Mouse (Mus musculus): ENCODE measurements around the gene Tnfaip6.

DNA sequence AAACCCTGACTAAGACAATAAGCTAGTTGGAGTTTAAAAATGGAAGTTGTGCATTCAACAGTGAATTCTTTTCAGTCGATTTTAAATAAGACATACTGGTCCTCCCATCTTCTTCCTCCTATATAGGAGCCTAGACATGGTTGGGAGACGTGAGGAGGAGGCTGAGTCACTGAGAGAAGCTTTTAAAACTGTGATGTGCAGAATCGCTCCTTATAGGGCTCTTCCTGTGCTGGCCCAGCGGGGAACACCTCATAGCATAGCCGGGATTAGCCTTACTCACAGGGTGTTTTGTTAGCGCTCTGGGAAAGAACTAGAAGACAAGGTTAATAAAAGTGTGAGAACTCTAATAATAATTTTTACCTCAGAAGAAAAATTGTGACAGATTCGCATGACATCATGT lies 37.8 kb upstream of the Tnfaip6 start:
- TF ChIP-seq POLR2A (IDR thresholded peaks at IDR 0.05; ENCODE audit: insufficient read depth, low read depth, low read length): no peak
- TF ChIP-seq CTCF (IDR thresholded peaks at IDR 0.05; ENCODE audit: insufficient read depth, low read depth, low read length): no peak
